Mouse (Mus musculus): ENCODE measurements at regions not wholly inside any gene's neighbourhood (a gene's known extent, or its start where the extent isn't known, plus 50 kb on each side); places are given as distances from the start of the nearest gene placed in this dataset.

DNA sequence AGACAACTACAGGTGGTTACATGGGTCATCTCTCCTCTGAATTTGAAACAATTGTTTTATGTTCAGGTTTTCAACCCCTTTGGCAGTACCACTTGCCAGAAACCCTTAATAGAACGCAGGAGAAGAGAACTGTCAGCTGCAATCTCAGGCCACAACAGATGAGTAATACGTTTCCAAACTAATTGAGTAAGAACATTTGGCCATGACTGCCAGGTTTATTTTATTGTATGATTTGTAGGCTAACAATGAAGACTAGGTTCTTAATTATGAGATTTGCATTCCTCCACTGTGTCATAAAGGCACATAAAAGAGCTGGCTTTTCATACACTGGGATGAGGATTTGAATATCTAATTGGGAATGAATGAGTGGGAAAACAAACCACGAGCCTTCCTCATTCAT, 240.2 kb upstream of the Steap4 start:
- TF ChIP-seq CTCF (conservative IDR thresholded peaks at IDR 0.05; ENCODE audit: low read length) (no peak), POU5F1 (IDR thresholded peaks at IDR 0.05; ENCODE audit: borderline replicate concordance, low read length) (no peak), NANOG (IDR thresholded peaks at IDR 0.05; ENCODE audit: borderline replicate concordance, low read length) (no peak)

All from E14TG2a.4 (cell line).